In the genomic region with DNA sequence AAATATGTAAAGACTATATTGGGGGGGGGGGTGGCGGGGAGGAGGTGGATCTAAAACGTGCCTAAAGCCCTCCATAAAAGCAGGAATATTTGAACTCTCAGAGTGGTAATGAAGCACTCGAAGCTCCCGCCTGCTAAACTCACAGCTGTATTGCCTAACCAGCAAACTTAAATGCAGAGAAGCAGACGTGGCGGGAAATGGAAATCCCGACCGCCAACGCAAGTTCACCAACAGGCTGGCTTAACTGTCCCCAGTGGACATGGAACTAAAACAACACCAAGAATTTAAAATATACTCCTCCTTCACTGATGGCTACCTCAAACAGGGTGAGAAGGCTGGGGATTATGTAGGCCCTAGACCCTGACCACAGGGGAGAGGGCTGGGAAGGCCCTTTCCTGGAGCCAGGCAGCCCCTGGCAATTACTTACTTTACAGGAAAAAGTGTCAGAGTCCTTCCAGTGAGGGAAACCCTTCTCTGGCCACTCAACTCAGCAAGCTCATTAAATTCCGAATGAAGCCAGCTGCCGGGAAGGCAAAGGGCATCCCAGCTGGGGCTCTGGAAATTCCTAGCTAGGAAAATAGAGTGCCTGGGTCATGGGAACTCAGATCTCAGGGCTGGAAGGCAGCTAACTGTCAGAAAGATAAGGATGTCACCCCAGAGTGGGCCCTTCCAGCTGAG, we compare ENCODE assay signal across 8 mouse cellular contexts.
DNase-seq lines count a peak whose midpoint lies in the region; ATAC-seq lines count a peak whose summit lies in the region.

No protein-coding gene starts in this region.

- no peaks in the 10 kb centered on the region for H3K9me3 ChIP-seq in heart, embryonic 12.5 days (replicated peaks)
- no peaks in the 10 kb centered on the region for H3K9me3 ChIP-seq in kidney, embryonic 16.5 days (ENCODE audit: low read length)
- H3K9me3 ChIP-seq in midbrain, embryonic 14.5 days (ENCODE audit: control insufficient read depth, low read length): no peaks in the 10 kb centered on the region

- H3K4me2 ChIP-seq in heart, embryonic 12.5 days: no peak overlapping the region
- no peak overlapping the region for H3K4me2 ChIP-seq in kidney, embryonic 16.5 days (replicated peaks; ENCODE audit: low read depth, low read length)
- no peak overlapping the region for H3K4me2 ChIP-seq in midbrain, embryonic 14.5 days (ENCODE audit: low read length)

- peak; percentile 95 for DNase-seq in heart, adult 11 months
- DNase-seq in heart, postnatal 14 days: no peak
- DNase-seq in midbrain, embryonic 14.5 days: peak; percentile 29
- no peak for DNase-seq in thymus, postnatal 14 days
- DNase-seq in testis, postnatal 14 days (ENCODE audit: low spot score): no peak
- no peak for DNase-seq in urinary bladder, adult 2 months (ENCODE audit: low spot score)

- ATAC-seq in heart, embryonic 12.5 days (ENCODE audit: insufficient number of reproducible peaks, low FRiP score): no peak
- peak; percentile 79 for ATAC-seq in kidney, embryonic 16.5 days (ENCODE audit: low FRiP score, low TSS enrichment)
- ATAC-seq in midbrain, embryonic 14.5 days (ENCODE audit: low FRiP score, low TSS enrichment): no peak

- peak overlapping the region; percentile 87 for H3K27ac ChIP-seq in heart, embryonic 12.5 days (ENCODE audit: poor library complexity, severe bottlenecking)
- H3K27ac ChIP-seq in kidney, embryonic 16.5 days (ENCODE audit: low read length): peak overlapping the region; percentile 96
- H3K27ac ChIP-seq in midbrain, embryonic 14.5 days (replicated peaks; ENCODE audit: low read depth, low read length): peak overlapping the region; percentile 27; the same call in 1 of the 2 replicates

- no peak overlapping the region for H3K9ac ChIP-seq in heart, embryonic 12.5 days
- peak overlapping the region; percentile 13; the same call in 1 of the 2 replicates for H3K9ac ChIP-seq in kidney, embryonic 16.5 days (replicated peaks; ENCODE audit: low read length)
- H3K9ac ChIP-seq in midbrain, embryonic 14.5 days (replicated peaks; ENCODE audit: low read length): no peak overlapping the region

- intact Hi-C loops in heart, postnatal 14 days (cut with DNase I): no loop called here

- no peaks in the 10 kb centered on the region for H3K27me3 ChIP-seq in heart, embryonic 12.5 days (replicated peaks)
- no peaks in the 10 kb centered on the region for H3K27me3 ChIP-seq in kidney, embryonic 16.5 days (ENCODE audit: insufficient read depth, low read length)
- H3K27me3 ChIP-seq in midbrain, embryonic 14.5 days (ENCODE audit: control insufficient read depth, insufficient read depth, low read length): no peaks in the 10 kb centered on the region

- WGBS in heart, embryonic 12.5 days: 58% methylated on average over 11 of the region's 11 CpGs
- WGBS in kidney, embryonic 16.5 days: 31% methylated on average over 11 of the region's 11 CpGs
- 65% methylated on average over 11 of the region's 11 CpGs for WGBS in midbrain, embryonic 14.5 days

- no peaks in the 10 kb centered on the region for H3K36me3 ChIP-seq in heart, embryonic 12.5 days
- no peaks in the 10 kb centered on the region for H3K36me3 ChIP-seq in kidney, embryonic 16.5 days (ENCODE audit: insufficient read depth, low read length)
- no peaks in the 10 kb centered on the region for H3K36me3 ChIP-seq in midbrain, embryonic 14.5 days (ENCODE audit: control insufficient read depth, insufficient read depth, low read length)

- peaks cover 55% of the 10 kb centered on the region for H3K4me1 ChIP-seq in heart, embryonic 12.5 days (replicated peaks)
- H3K4me1 ChIP-seq in kidney, embryonic 16.5 days (ENCODE audit: insufficient read depth, low read length): peaks cover 42% of the 10 kb centered on the region
- H3K4me1 ChIP-seq in midbrain, embryonic 14.5 days (ENCODE audit: control insufficient read depth, insufficient read depth, low read length): peaks cover 8% of the 10 kb centered on the region

- H3K4me3 ChIP-seq in heart, embryonic 12.5 days: no peak overlapping the region
- H3K4me3 ChIP-seq in kidney, embryonic 16.5 days (ENCODE audit: low read length): no peak overlapping the region
- H3K4me3 ChIP-seq in midbrain, embryonic 14.5 days (replicated peaks; ENCODE audit: low read depth, low read length): no peak overlapping the region

Comparison
In these comparisons a context has a peak if more than half of its experiments do, and no peak if none do; other contexts are left out.
1. DNase-seq: peak in heart, adult 11 months (single experiment) and midbrain, embryonic 14.5 days (single experiment); none in heart, postnatal 14 days (0 of 2), thymus, postnatal 14 days (single experiment), testis, postnatal 14 days (single experiment) and urinary bladder, adult 2 months (single experiment).
2. H3K27ac ChIP-seq: peak in every context shown above with its lines; median percentile 96 in kidney, embryonic 16.5 days; 87 in heart, embryonic 12.5 days; 27 in midbrain, embryonic 14.5 days.